Mouse (Mus musculus) bone marrow macrophage, adult 2 months (primary cell): ENCODE data around the gene Ndufv3.
"Not testable (repeated sequence)": the region's sequence is repeated elsewhere in the genome, so short reads cannot be mapped to it uniquely, and the experiment has no call there.

Source experiments
- CTCF ChIP-seq: IDR thresholded peaks from 2 replicates; pipeline ENCODE4 v1.5.1; 2012; ENCODE audit warnings: low read depth, mild to moderate bottlenecking, low read length, moderate library complexity
- POLR2A ChIP-seq: IDR thresholded peaks from 2 replicates; pipeline ENCODE4 v1.6.1; 2012; ENCODE audit warnings: mild to moderate bottlenecking, low read depth, low read length, borderline replicate concordance

- not testable (repeated sequence) for TF ChIP-seq CTCF, POLR2A
These were observed 12.4 kb downstream of the Ndufv3 start for GRCm38 (mm10) chr17:31532331-31532730.
